Mouse (Mus musculus) hindbrain, embryonic 13.5 days (tissue): ENCODE measurements around the gene Fam168a. TPM values are rescaled to one million over a fixed set of nuclear protein-coding genes. Genes with fewer than 3 reads are reported as not detected.

Experiments
- ATAC-seq: fragments of 200-750 bp; cut with Nextera tagmentation; 2 replicates; pipeline ENCODE4 v1.8.0; 2017; ENCODE audit warnings: moderate TSS enrichment; ENCODE audit not compliant: low FRiP score
- H3K27ac ChIP-seq: fragments of 300-500 bp; sonication (generic); 2 replicates; pipeline ENCODE4 v1.5.1; 2015; ENCODE audit warnings: inconsistent platforms, mild to moderate bottlenecking, moderate library complexity
- H3K27me3 ChIP-seq: fragments of 300-500 bp; sonication (generic); 2 replicates; pipeline ENCODE4 v1.6.1; 2015; ENCODE audit warnings: mild to moderate bottlenecking, inconsistent platforms
- H3K36me3 ChIP-seq: fragments of 300-500 bp; sonication (generic); 2 replicates; pipeline ENCODE4 v1.6.1; 2015; ENCODE audit warnings: mild to moderate bottlenecking, inconsistent platforms
- H3K4me1 ChIP-seq: fragments of 300-500 bp; sonication (generic); replicated peaks from 2 replicates; pipeline ENCODE4 v1.6.1; 2015; ENCODE audit warnings: inconsistent platforms
- H3K4me2 ChIP-seq: fragments of 300-500 bp; sonication (generic); 2 replicates; pipeline ENCODE4 v1.6.1; 2015; ENCODE audit warnings: inconsistent platforms, mild to moderate bottlenecking, moderate library complexity
- H3K4me3 ChIP-seq: fragments of 300-500 bp; sonication (generic); 2 replicates; pipeline ENCODE4 v1.5.1; 2015; ENCODE audit warnings: mild to moderate bottlenecking, inconsistent platforms
- H3K9ac ChIP-seq: fragments of 300-500 bp; sonication (generic); 2 replicates; pipeline ENCODE4 v1.6.1; 2015; ENCODE audit warnings: mild to moderate bottlenecking, inconsistent platforms
- H3K9me3 ChIP-seq: fragments of 300-500 bp; sonication (generic); 2 replicates; pipeline ENCODE4 v1.6.1; 2016; ENCODE audit warnings: inconsistent platforms
- WGBS: fragments of 180-500 bp; shearing (Covaris S2); methylation state at CpG from one replicate; pipeline ENCODE4 v1.1.7; 2015; 5-methylcytosine and 5-hydroxymethylcytosine counted together
- polyA plus RNA-seq: library from polyadenylated mRNA; unstranded; fragments of >200 nt; fragmentation: Nextera tagmentation; extraction: Ambion mirVana; gene quantifications from 2 replicates; pipeline ENCODE4 v1.2.1, GENCODE M21; 2015

The Fam168a gene
- polyA plus RNA-seq, 1 experiment from 2014 or later, result 93.8 TPM

GRCm38 (mm10) chr7:100758718-100759117 is 52.3 kb downstream of the Fam168a start:
- no peaks in the 10 kb centered on the region for H3K27me3 ChIP-seq
- 77% methylated on average over 7 of the region's 7 CpGs for WGBS

GRCm38 (mm10) chr7:100762726-100763125 is 56.3 kb downstream of the Fam168a start:
- ATAC-seq, result no peak
- H3K9me3 ChIP-seq, result peaks cover 3% of the 10 kb centered on the region; the same call in 1 of the 2 replicates
- peaks cover 6% of the 10 kb centered on the region; the same call in 1 of the 2 replicates for H3K36me3 ChIP-seq
- H3K27me3 ChIP-seq, result no peaks in the 10 kb centered on the region
- H3K4me3 ChIP-seq, result no peak overlapping the region
- H3K4me1 ChIP-seq, result no peaks in the 10 kb centered on the region
- no peak overlapping the region for H3K4me2 ChIP-seq
- H3K9ac ChIP-seq, result no peak overlapping the region
- H3K27ac ChIP-seq, result no peak overlapping the region

More at GRCm38 (mm10) chr7:100758718-100759117, 52.3 kb downstream of the Fam168a start:
- Histone ChIP-seq H3K4me3 (no peak overlapping the region), H3K4me2 (no peak overlapping the region), H3K9me3 (peaks cover 8% of the 10 kb centered on the region; the same call in 1 of the 2 replicates), H3K36me3 (peaks cover 15% of the 10 kb centered on the region), H3K4me1 (no peaks in the 10 kb centered on the region), H3K9ac (no peak overlapping the region), H3K27ac (0 out of 2 replicates have a peak overlapping the region, but pooled peaks have one; percentile 19)
- no peak for ATAC-seq

- Histone ChIP-seq H3K4me1 (no peaks in the 10 kb centered on the region), H3K9ac (no peak overlapping the region), H3K36me3 (peaks cover 4% of the 10 kb centered on the region; the same call in 1 of the 2 replicates), H3K9me3 (no peaks in the 10 kb centered on the region), H3K27ac (no peak overlapping the region), H3K4me3 (no peak overlapping the region), H3K4me2 (no peak overlapping the region), H3K27me3 (no peaks in the 10 kb centered on the region)
- 46% methylated on average over 3 of the region's 3 CpGs for WGBS
- ATAC-seq, result no peak
These were observed 61.1 kb downstream of the Fam168a start for GRCm38 (mm10) chr7:100767568-100767967.

- 98% methylated on average over 3 of the region's 3 CpGs for WGBS
- H3K9ac ChIP-seq, result no peak overlapping the region
- no peaks in the 10 kb centered on the region for H3K9me3 ChIP-seq
- ATAC-seq, result no peak
- peaks cover 4% of the 10 kb centered on the region; the same call in 1 of the 2 replicates for H3K36me3 ChIP-seq
- H3K4me2 ChIP-seq, result no peak overlapping the region
- no peak overlapping the region for H3K27ac ChIP-seq
- H3K27me3 ChIP-seq, result no peaks in the 10 kb centered on the region
- no peaks in the 10 kb centered on the region for H3K4me1 ChIP-seq
- H3K4me3 ChIP-seq, result no peak overlapping the region
These were observed 61.6 kb downstream of the Fam168a start for GRCm38 (mm10) chr7:100768009-100768408.

GRCm38 (mm10) chr7:100769534-100770083 is 63.2 kb downstream of the Fam168a start:
- WGBS, result 91% methylated on average over 7 of the region's 7 CpGs
- no peaks in the 10 kb centered on the region for H3K27me3 ChIP-seq

GRCm38 (mm10) chr7:100770669-100771341 is 64.4 kb downstream of the Fam168a start:
- peaks cover 8% of the 10 kb centered on the region for H3K36me3 ChIP-seq
- no peaks in the 10 kb centered on the region for H3K9me3 ChIP-seq
- H3K9ac ChIP-seq, result no peak overlapping the region
- no peaks in the 10 kb centered on the region for H3K4me1 ChIP-seq
- no peak overlapping the region for H3K4me3 ChIP-seq
- H3K27ac ChIP-seq, result no peak overlapping the region
- ATAC-seq, result no peak
- no peak overlapping the region for H3K4me2 ChIP-seq
- H3K27me3 ChIP-seq, result no peaks in the 10 kb centered on the region
- 100% methylated on average over 2 of the region's 2 CpGs for WGBS

More at GRCm38 (mm10) chr7:100769534-100770083, 63.2 kb downstream of the Fam168a start:
- Histone ChIP-seq H3K36me3 (peaks cover 8% of the 10 kb centered on the region), H3K27ac (no peak overlapping the region), H3K4me3 (no peak overlapping the region), H3K9me3 (no peaks in the 10 kb centered on the region), H3K9ac (no peak overlapping the region), H3K4me2 (no peak overlapping the region), H3K4me1 (no peaks in the 10 kb centered on the region)
- ATAC-seq, result no peak

- H3K4me3 ChIP-seq, result no peak overlapping the region
These were observed 67.8 kb downstream of the Fam168a start for GRCm38 (mm10) chr7:100774189-100774588.

GRCm38 (mm10) chr7:100775810-100776209 is 69.4 kb downstream of the Fam168a start:
- Histone ChIP-seq H3K4me1 (no peaks in the 10 kb centered on the region), H3K9me3 (no peaks in the 10 kb centered on the region), H3K27ac (no peak overlapping the region), H3K36me3 (peaks cover 3% of the 10 kb centered on the region; the same call in 1 of the 2 replicates), H3K4me2 (no peak overlapping the region), H3K4me3 (no peak overlapping the region), H3K27me3 (no peaks in the 10 kb centered on the region), H3K9ac (no peak overlapping the region)
- no peak for ATAC-seq
- WGBS, result 85% methylated on average over 1 of the region's 1 CpGs

More at GRCm38 (mm10) chr7:100774189-100774588, 67.8 kb downstream of the Fam168a start:
- ATAC-seq, result no peak
- WGBS, result 96% methylated on average over 1 of the region's 1 CpGs
- Histone ChIP-seq H3K36me3 (peaks cover 8% of the 10 kb centered on the region), H3K4me1 (no peaks in the 10 kb centered on the region), H3K4me2 (no peak overlapping the region), H3K27ac (no peak overlapping the region), H3K9me3 (no peaks in the 10 kb centered on the region), H3K9ac (no peak overlapping the region), H3K27me3 (no peaks in the 10 kb centered on the region)

- Histone ChIP-seq H3K4me3 (no peak overlapping the region), H3K27ac (no peak overlapping the region), H3K4me2 (no peak overlapping the region), H3K9ac (no peak overlapping the region), H3K27me3 (no peaks in the 10 kb centered on the region), H3K36me3 (no peaks in the 10 kb centered on the region), H3K4me1 (peaks cover 4% of the 10 kb centered on the region; the same call in 1 of the 2 replicates), H3K9me3 (no peaks in the 10 kb centered on the region)
- ATAC-seq, result no peak
- 91% methylated on average over 7 of the region's 7 CpGs for WGBS
These were observed 73.8 kb downstream of the Fam168a start for GRCm38 (mm10) chr7:100780192-100780591.

GRCm38 (mm10) chr7:100784650-100785049 is 78.2 kb downstream of the Fam168a start:
- Histone ChIP-seq H3K27me3 (no peaks in the 10 kb centered on the region), H3K27ac (peak overlapping the region; percentile 25; the same call in 1 of the 2 replicates), H3K36me3 (0 out of 2 replicates have a peak, but pooled peaks cover 3% of the 10 kb centered on the region), H3K4me3 (no peak overlapping the region), H3K9ac (no peak overlapping the region), H3K9me3 (no peaks in the 10 kb centered on the region), H3K4me2 (no peak overlapping the region), H3K4me1 (peaks cover 7% of the 10 kb centered on the region)
- WGBS, result 67% methylated on average over 2 of the region's 2 CpGs
- ATAC-seq, result no peak

GRCm38 (mm10) chr7:100785426-100785825 is 79.0 kb downstream of the Fam168a start:
- 60% methylated on average over 4 of the region's 4 CpGs for WGBS
- Histone ChIP-seq H3K4me1 (peaks cover 7% of the 10 kb centered on the region), H3K9me3 (no peaks in the 10 kb centered on the region), H3K36me3 (0 out of 2 replicates have a peak, but pooled peaks cover 3% of the 10 kb centered on the region), H3K4me3 (no peak overlapping the region), H3K27me3 (no peaks in the 10 kb centered on the region), H3K9ac (no peak overlapping the region), H3K27ac (no peak overlapping the region), H3K4me2 (no peak overlapping the region)
- ATAC-seq, result no peak

- no peak overlapping the region for H3K4me2 ChIP-seq
- H3K27me3 ChIP-seq, result no peaks in the 10 kb centered on the region
- H3K9ac ChIP-seq, result no peak overlapping the region
- no peak overlapping the region for H3K4me3 ChIP-seq
- H3K36me3 ChIP-seq, result 0 out of 2 replicates have a peak, but pooled peaks cover 3% of the 10 kb centered on the region
- WGBS, result 67% methylated on average over 1 of the region's 1 CpGs
- ATAC-seq, result no peak
- H3K4me1 ChIP-seq, result peaks cover 7% of the 10 kb centered on the region
- H3K27ac ChIP-seq, result no peak overlapping the region
- H3K9me3 ChIP-seq, result no peaks in the 10 kb centered on the region
These were observed 79.6 kb downstream of the Fam168a start for GRCm38 (mm10) chr7:100786078-100786477.
